Mouse (Mus musculus) testis, adult 2 months (tissue): ENCODE measurements around the gene Utp6.

Source experiments
- CTCF ChIP-seq: fragments of 200-500 bp; IDR thresholded peaks from 2 replicates; pipeline ENCODE4 v1.5.1; 2012; ENCODE audit warnings: low read depth, mild to moderate bottlenecking, inconsistent platforms, low read length, moderate library complexity; ENCODE audit not compliant: control insufficient read depth, insufficient read depth, insufficient replicate concordance
- POLR2A ChIP-seq: fragments of 200-500 bp; IDR thresholded peaks from 2 replicates; pipeline ENCODE4 v1.6.1; 2012; ENCODE audit warnings: low read depth, mild to moderate bottlenecking, inconsistent platforms, low read length, moderate library complexity; ENCODE audit not compliant: control insufficient read depth

- TF ChIP-seq CTCF (no peak), POLR2A (no peak)
Observed at GRCm38 (mm10) chr11:79973626-79974476, 11.7 kb upstream of the Utp6 start.
